Mouse (Mus musculus): ENCODE results near the gene Ndufs3. TPM values are rescaled to one million over a fixed set of nuclear protein-coding genes. Genes with fewer than 3 reads are reported as not detected.

Gene Ndufs3
- total and polyA plus RNA-seq, 2 experiments from 2014 or later: 156 to 248 TPM

- no peaks in the 10 kb centered on the region for H3K27me3 ChIP-seq (ENCODE audit: insufficient read depth, low read length)
- no peak for DNase-seq
- H3K9ac ChIP-seq: peak overlapping the region; percentile 99
- peak; percentile 61 for ATAC-seq
- TF ChIP-seq CTCF (IDR thresholded peaks at IDR 0.05; ENCODE audit: low read depth): no peak
- peaks cover 6% of the 10 kb centered on the region; the same call in 1 of the 2 replicates for H3K36me3 ChIP-seq (ENCODE audit: insufficient read depth)
- H3K9me3 ChIP-seq (ENCODE audit: low read length): no peaks in the 10 kb centered on the region
- H3K4me3 ChIP-seq (ENCODE audit: low read depth, low read length): peak overlapping the region; percentile 59
- 12% methylated on average over 16 of the region's 16 CpGs for WGBS
- peak overlapping the region; percentile 93 for H3K27ac ChIP-seq (ENCODE audit: low read depth, low read length)
- peaks cover 14% of the 10 kb centered on the region; the same call in 1 of the 2 replicates for H3K4me1 ChIP-seq (ENCODE audit: insufficient read depth)
- peak overlapping the region; percentile 90 for H3K4me2 ChIP-seq (ENCODE audit: low read depth)
Measured at GRCm38 (mm10) chr2:90917999-90918698, 13.5 kb upstream of the Ndufs3 start.

DNA sequence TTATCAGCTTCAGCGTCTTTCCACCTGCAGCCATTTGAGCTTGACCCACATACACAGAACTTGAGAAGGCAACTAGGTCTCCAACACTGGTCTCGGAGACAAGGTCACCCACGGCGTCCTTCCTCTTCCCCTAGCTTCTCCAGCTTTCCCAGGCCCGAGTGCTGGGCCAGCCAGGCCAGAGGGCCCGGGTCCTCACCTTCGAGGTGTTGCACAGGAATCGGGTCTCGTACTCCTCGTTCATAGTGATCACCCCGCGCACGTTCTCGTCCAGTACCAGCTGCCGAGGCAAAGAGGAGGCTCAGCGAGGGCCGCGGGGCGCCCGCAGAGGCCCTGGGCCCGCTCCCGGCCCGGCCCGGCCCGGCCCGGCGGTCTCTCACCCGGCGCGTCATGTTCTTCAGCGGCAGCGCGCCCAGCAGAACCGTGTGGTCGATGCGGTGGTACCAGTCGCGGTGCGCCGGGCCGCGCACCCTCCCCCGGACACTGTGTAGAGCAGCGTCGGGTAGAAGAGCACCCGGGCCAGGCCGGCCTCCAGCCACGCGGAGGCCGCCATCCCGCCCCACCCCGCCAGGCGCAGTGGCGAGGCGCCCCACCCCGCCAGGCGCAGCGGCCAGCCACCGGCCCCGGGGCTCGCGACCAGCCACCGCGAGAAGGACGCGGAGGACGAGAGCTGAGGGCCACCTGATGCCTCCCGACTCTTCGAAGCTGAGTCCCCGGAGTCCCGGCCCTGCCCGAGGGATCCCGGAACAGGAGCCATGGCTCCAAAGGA, 12.8 kb upstream of the Ndufs3 start:
- peaks cover 10% of the 10 kb centered on the region; the same call in 1 of the 2 replicates for H3K36me3 ChIP-seq (ENCODE audit: insufficient read depth)
- ATAC-seq (peak; percentile 84), DNase-seq (peak; percentile 73)
- H3K9ac ChIP-seq: peak overlapping the region; percentile 99
- TF ChIP-seq CTCF (IDR thresholded peaks at IDR 0.05; ENCODE audit: low read depth): no peak
- peak overlapping the region; percentile 90 for H3K4me2 ChIP-seq (ENCODE audit: low read depth)
- peaks cover 14% of the 10 kb centered on the region; the same call in 1 of the 2 replicates for H3K4me1 ChIP-seq (ENCODE audit: insufficient read depth)
- under 1% methylated on average over 73 of the region's 73 CpGs for WGBS
- peak overlapping the region; percentile 93 for H3K27ac ChIP-seq (ENCODE audit: low read depth, low read length)
- H3K27me3 ChIP-seq (ENCODE audit: insufficient read depth, low read length): no peaks in the 10 kb centered on the region
- no peaks in the 10 kb centered on the region for H3K9me3 ChIP-seq (ENCODE audit: low read length)
- peak overlapping the region; percentile 59 for H3K4me3 ChIP-seq (ENCODE audit: low read depth, low read length)

DNA sequence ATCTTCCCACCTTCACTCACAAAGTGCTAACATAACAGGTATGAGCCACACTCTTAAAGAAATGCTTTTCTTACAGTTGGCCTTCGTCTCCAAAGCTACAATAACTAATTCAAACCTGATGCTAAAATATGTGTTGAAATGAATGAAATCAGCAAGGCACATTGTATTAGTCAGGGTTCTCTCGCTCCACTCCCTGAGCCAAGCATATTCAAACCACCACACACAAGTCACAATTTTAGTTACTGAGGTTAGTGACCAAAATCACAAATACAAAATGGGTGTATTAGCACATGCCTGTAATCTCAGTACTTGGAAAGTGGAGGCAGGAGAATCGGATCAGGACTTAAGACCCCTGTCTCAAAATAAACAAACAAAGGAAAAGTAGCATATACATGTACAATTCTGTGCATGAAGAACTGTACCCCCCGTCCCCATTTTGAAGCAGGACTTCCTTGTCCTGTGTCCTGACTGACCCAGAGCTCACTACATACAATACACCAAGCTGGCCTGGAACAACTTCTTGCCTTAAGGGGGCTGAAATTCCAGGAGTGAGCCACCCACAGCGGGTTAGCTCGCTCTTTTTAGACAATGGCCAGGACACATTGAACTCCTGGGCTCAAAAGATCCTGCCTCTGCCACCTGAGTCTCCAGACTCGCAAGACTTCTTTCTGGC, 12.1 kb upstream of the Ndufs3 start:
- ATAC-seq (no peak), DNase-seq (no peak)
- Histone ChIP-seq H3K9me3 (ENCODE audit: low read length) (no peaks in the 10 kb centered on the region), H3K27me3 (ENCODE audit: insufficient read depth, low read length) (no peaks in the 10 kb centered on the region), H3K4me3 (ENCODE audit: low read depth, low read length) (peak overlapping the region; percentile 59), H3K27ac (ENCODE audit: low read depth, low read length) (peak overlapping the region; percentile 93), H3K9ac (peak overlapping the region; percentile 99), H3K36me3 (ENCODE audit: insufficient read depth) (peaks cover 14% of the 10 kb centered on the region; the same call in 1 of the 2 replicates), H3K4me1 (ENCODE audit: insufficient read depth) (peaks cover 14% of the 10 kb centered on the region; the same call in 1 of the 2 replicates), H3K4me2 (ENCODE audit: low read depth) (peak overlapping the region; percentile 90)
- no peak for TF ChIP-seq CTCF (IDR thresholded peaks at IDR 0.05; ENCODE audit: low read depth)
- WGBS: 18% methylated on average over 7 of the region's 7 CpGs

DNA sequence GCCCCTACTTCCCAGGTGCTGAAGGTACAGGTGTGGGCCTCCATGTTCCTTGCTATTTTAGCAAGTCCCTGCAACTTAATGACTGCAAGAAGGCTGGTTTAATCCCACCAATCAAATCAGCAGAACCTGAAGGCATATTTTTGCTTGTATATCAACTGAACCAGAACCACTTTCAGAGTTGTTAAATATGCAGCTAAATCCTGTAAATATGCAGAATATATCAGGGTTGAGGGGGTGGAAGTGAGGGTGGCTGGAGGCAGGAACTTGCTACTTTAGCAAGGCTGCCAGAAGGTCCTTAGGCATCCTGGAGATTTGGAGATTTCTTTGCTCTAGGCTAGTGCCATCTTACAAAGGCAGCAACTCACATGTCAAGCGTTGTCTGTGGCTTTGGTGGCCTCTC, 10.9 kb upstream of the Ndufs3 start:
- H3K27me3 ChIP-seq (ENCODE audit: insufficient read depth, low read length): no peaks in the 10 kb centered on the region
- peaks cover 24% of the 10 kb centered on the region for H3K36me3 ChIP-seq (ENCODE audit: insufficient read depth)
- no peak overlapping the region for H3K9ac ChIP-seq
- ATAC-seq (no peak), DNase-seq (no peak)
- peaks cover 14% of the 10 kb centered on the region; the same call in 1 of the 2 replicates for H3K4me1 ChIP-seq (ENCODE audit: insufficient read depth)
- H3K27ac ChIP-seq (ENCODE audit: low read depth, low read length): no peak overlapping the region
- WGBS: 84% methylated on average over 1 of the region's 1 CpGs
- no peak for TF ChIP-seq CTCF (IDR thresholded peaks at IDR 0.05; ENCODE audit: low read depth)
- no peak overlapping the region for H3K4me3 ChIP-seq (ENCODE audit: low read depth, low read length)
- H3K9me3 ChIP-seq (ENCODE audit: low read length): no peaks in the 10 kb centered on the region
- no peak overlapping the region; the same call in 1 of the 2 replicates for H3K4me2 ChIP-seq (ENCODE audit: low read depth)

DNA sequence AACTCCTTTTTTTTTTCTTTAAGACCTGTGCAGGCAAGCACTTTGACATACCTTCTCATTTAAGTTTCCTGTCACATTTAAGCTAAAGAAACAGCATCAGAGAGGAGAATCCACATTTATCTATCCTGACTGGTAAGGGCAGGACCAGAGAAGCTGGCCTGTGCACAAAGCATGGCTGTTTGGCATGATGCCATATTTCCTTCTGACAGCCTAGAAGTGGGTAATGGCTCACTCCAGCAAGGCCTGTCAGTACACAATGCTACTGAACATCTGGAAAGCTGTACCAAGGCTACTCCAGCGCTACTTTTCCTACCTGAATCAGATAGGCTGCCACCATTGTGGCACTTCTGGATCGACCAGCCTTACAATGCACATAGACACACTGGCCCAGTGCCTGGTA, 9.0 kb upstream of the Ndufs3 start:
- no peak overlapping the region for H3K27ac ChIP-seq (ENCODE audit: low read depth, low read length)
- 42% methylated on average over 2 of the region's 2 CpGs for WGBS
- H3K27me3 ChIP-seq (ENCODE audit: insufficient read depth, low read length): no peaks in the 10 kb centered on the region
- H3K4me1 ChIP-seq (ENCODE audit: insufficient read depth): peaks cover 13% of the 10 kb centered on the region; the same call in 1 of the 2 replicates
- no peak for ATAC-seq
- peaks cover 41% of the 10 kb centered on the region for H3K36me3 ChIP-seq (ENCODE audit: insufficient read depth)
- no peak overlapping the region for H3K4me3 ChIP-seq (ENCODE audit: low read depth, low read length)
- DNase-seq: no peak
- no peak overlapping the region for H3K9ac ChIP-seq
- no peak overlapping the region for H3K4me2 ChIP-seq (ENCODE audit: low read depth)
- TF ChIP-seq CTCF (IDR thresholded peaks at IDR 0.05; ENCODE audit: low read depth): no peak
- no peaks in the 10 kb centered on the region for H3K9me3 ChIP-seq (ENCODE audit: low read length)

DNA sequence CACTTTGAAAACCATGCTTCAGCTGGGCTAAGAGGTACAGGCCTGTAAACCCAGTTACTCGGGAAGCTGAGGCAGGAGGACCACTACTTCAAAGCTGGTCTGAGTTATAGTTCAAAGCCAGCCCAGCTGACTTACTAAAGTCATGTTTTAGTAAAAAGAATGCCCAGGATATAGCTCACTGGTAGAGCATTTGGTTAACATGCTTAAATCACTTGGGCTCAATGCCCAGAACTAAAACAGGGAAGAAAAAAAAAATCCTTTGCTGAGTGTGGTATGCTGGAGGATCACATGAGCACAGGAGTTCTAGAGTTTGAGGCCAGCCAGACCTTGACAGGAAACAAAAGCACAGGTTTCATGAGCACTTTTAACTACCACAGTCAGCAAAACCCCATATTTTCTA, 7.0 kb upstream of the Ndufs3 start:
- no peaks in the 10 kb centered on the region for H3K27me3 ChIP-seq (ENCODE audit: insufficient read depth, low read length)
- H3K4me3 ChIP-seq (ENCODE audit: low read depth, low read length): no peak overlapping the region
- no peak overlapping the region for H3K4me2 ChIP-seq (ENCODE audit: low read depth)
- ATAC-seq (no peak), DNase-seq (no peak)
- peaks cover 9% of the 10 kb centered on the region; the same call in 1 of the 2 replicates for H3K4me1 ChIP-seq (ENCODE audit: insufficient read depth)
- H3K9me3 ChIP-seq (ENCODE audit: low read length): no peaks in the 10 kb centered on the region
- H3K36me3 ChIP-seq (ENCODE audit: insufficient read depth): peaks cover 54% of the 10 kb centered on the region
- no peak overlapping the region for H3K9ac ChIP-seq
- no peak overlapping the region for H3K27ac ChIP-seq (ENCODE audit: low read depth, low read length)
- no peak for TF ChIP-seq CTCF (IDR thresholded peaks at IDR 0.05; ENCODE audit: low read depth)
- 83% methylated on average over 1 of the region's 1 CpGs for WGBS
